Mouse (Mus musculus) ES-Bruce4 (cell line): Measurements from ENCODE around the gene Mtx1. TPM values are rescaled to one million over a fixed set of nuclear protein-coding genes. Genes with fewer than 3 reads are reported as not detected.
"Not testable (repeated sequence)": the region's sequence is repeated elsewhere in the genome, so short reads cannot be mapped to it uniquely, and the experiment has no call there.

Experiments
- H3K27ac ChIP-seq: 2 replicates; pipeline ENCODE4 v1.5.1; 2012; ENCODE audit warnings: low read length, inconsistent platforms; ENCODE audit not compliant: insufficient read depth
- H3K27me3 ChIP-seq: 2 replicates; pipeline ENCODE4 v1.6.1; 2012; ENCODE audit warnings: mild to moderate bottlenecking, low read length, inconsistent platforms; ENCODE audit not compliant: control insufficient read depth, poor library complexity, insufficient read depth, severe bottlenecking
- H3K36me3 ChIP-seq: 2 replicates; pipeline ENCODE4 v1.6.1; 2012; ENCODE audit warnings: inconsistent platforms, mild to moderate bottlenecking, low read length, moderate library complexity; ENCODE audit not compliant: control insufficient read depth, poor library complexity, insufficient read depth, severe bottlenecking
- H3K4me1 ChIP-seq: one replicate; pipeline ENCODE4 v1.8.1; 2011; ENCODE audit warnings: low read length; ENCODE audit not compliant: control insufficient read depth, insufficient read depth
- H3K4me3 ChIP-seq: 2 replicates; pipeline ENCODE4 v1.5.1; 2011; ENCODE audit warnings: low read depth, mild to moderate bottlenecking, low read length
- H3K9ac ChIP-seq: 2 replicates; pipeline ENCODE4 v1.6.1; 2012; ENCODE audit warnings: low read depth, mild to moderate bottlenecking, inconsistent platforms; ENCODE audit not compliant: poor library complexity, severe bottlenecking
- H3K9me3 ChIP-seq: replicated peaks from 2 replicates; pipeline ENCODE4 v1.6.1; 2012; ENCODE audit warnings: mild to moderate bottlenecking, low read length, inconsistent platforms; ENCODE audit not compliant: control insufficient read depth, poor library complexity, insufficient read depth, severe bottlenecking
- CTCF ChIP-seq: IDR thresholded peaks from one replicate; pipeline ENCODE4 v1.8.1; 2011; ENCODE audit warnings: low read depth, low read length
- EP300 ChIP-seq: IDR thresholded peaks from 2 replicates; pipeline ENCODE4 v1.6.1; 2011; ENCODE audit warnings: low read depth, low read length; ENCODE audit not compliant: insufficient read depth
- POLR2A ChIP-seq: IDR thresholded peaks from one replicate; pipeline ENCODE4 v1.8.1; 2011; ENCODE audit warnings: low read length; ENCODE audit not compliant: insufficient read depth
- polyA plus RNA-seq: library from polyadenylated mRNA; stranded (reverse); fragments of >200 nt; gene quantifications from 2 replicates; pipeline ENCODE4 v1.2.4, GENCODE M21; 2011; ENCODE audit warnings: low read depth; ENCODE audit not compliant: missing spikeins, insufficient read depth, insufficient read length

The Mtx1 gene
- polyA plus RNA-seq, 1 experiment: 136 TPM

GRCm38 (mm10) chr3:89161786-89162185, 65.1 kb downstream of the Mtx1 start:
- no peak overlapping the region for H3K4me3 ChIP-seq
- H3K36me3 ChIP-seq: peaks cover 4% of the 10 kb centered on the region
- H3K27me3 ChIP-seq: no peaks in the 10 kb centered on the region
- peaks cover 2% of the 10 kb centered on the region for H3K4me1 ChIP-seq
- H3K27ac ChIP-seq: no peak overlapping the region
- no peak for TF ChIP-seq EP300
- TF ChIP-seq POLR2A: no peak
- no peak for TF ChIP-seq CTCF
- H3K9me3 ChIP-seq: no peaks in the 10 kb centered on the region
- H3K9ac ChIP-seq: no peak overlapping the region

GRCm38 (mm10) chr3:89161207-89161606, 65.7 kb downstream of the Mtx1 start:
- not testable (repeated sequence) for H3K27me3 ChIP-seq, H3K9me3 ChIP-seq, H3K4me1 ChIP-seq, H3K27ac ChIP-seq, H3K36me3 ChIP-seq, H3K9ac ChIP-seq, H3K4me3 ChIP-seq

GRCm38 (mm10) chr3:89159616-89160344, 67.1 kb downstream of the Mtx1 start, which contains the start of gene Hcn3:
TSS of gene Hcn3 (minus strand) at chr3:89160196.
- Histone ChIP-seq H3K36me3 (no peaks in the 10 kb centered on the region), H3K27me3 (no peaks in the 10 kb centered on the region), H3K4me3 (peak within 1 kb of the TSS; percentile 66), H3K27ac (no peak within 1 kb of the TSS), H3K4me1 (peaks cover 2% of the 10 kb centered on the region), H3K9ac (peak within 1 kb of the TSS; percentile 62), H3K9me3 (no peaks in the 10 kb centered on the region)
- peak; percentile 52 for TF ChIP-seq CTCF
- TF ChIP-seq EP300: no peak
- TF ChIP-seq POLR2A: no peak

- H3K27ac ChIP-seq: no peak overlapping the region
- no peaks in the 10 kb centered on the region for H3K36me3 ChIP-seq
- TF ChIP-seq POLR2A: no peak
- no peak for TF ChIP-seq EP300
- no peak for TF ChIP-seq CTCF
- no peaks in the 10 kb centered on the region for H3K9me3 ChIP-seq
- H3K4me1 ChIP-seq: peaks cover 2% of the 10 kb centered on the region
- H3K9ac ChIP-seq: peak overlapping the region; percentile 62
- peak overlapping the region; percentile 66 for H3K4me3 ChIP-seq
- no peaks in the 10 kb centered on the region for H3K27me3 ChIP-seq
Observed at GRCm38 (mm10) chr3:89159211-89159610, 67.7 kb downstream of the Mtx1 start.

Other genes with a start within 250 kb of the Mtx1 start
- gene Rusc1, start 133.8 kb downstream of the Mtx1 start, polyA plus RNA-seq: 10.7 and 13.6 TPM in 2 replicates
- gene Gm43738, start 126.0 kb downstream of the Mtx1 start, polyA plus RNA-seq: not detected in 2 replicates
- 260 and 266 TPM in 2 replicates for gene Fdps, start 125.1 kb downstream of the Mtx1 start, polyA plus RNA-seq
- 0.21 TPM in 1 of 2 replicates, not detected in the other for gene Pklr, start 90.9 kb downstream of the Mtx1 start, polyA plus RNA-seq
- 2.2 and 4.7 TPM in 2 replicates for gene Hcn3, start 66.9 kb downstream of the Mtx1 start, polyA plus RNA-seq
- gene Clk2, start 62.3 kb downstream of the Mtx1 start, polyA plus RNA-seq: 79.4 and 82.9 TPM in 2 replicates
- 74.8 and 75.7 TPM in 2 replicates for gene Scamp3, start 49.6 kb downstream of the Mtx1 start, polyA plus RNA-seq
- 21.7 and 25.7 TPM in 2 replicates for gene Fam189b, start 43.9 kb downstream of the Mtx1 start, polyA plus RNA-seq
- 31.5 and 32.6 TPM in 2 replicates for gene Gba, start 24.2 kb downstream of the Mtx1 start, polyA plus RNA-seq
- gene Thbs3, start 11.9 kb downstream of the Mtx1 start, polyA plus RNA-seq: 8.1 and 10.4 TPM in 2 replicates
- gene Muc1, start 2.0 kb upstream of the Mtx1 start, polyA plus RNA-seq: 1.5 and 1.6 TPM in 2 replicates
- 163 and 164 TPM in 2 replicates for gene Krtcap2, start 18.9 kb upstream of the Mtx1 start, polyA plus RNA-seq
- 5.7 and 7.1 TPM in 2 replicates for gene Trim46, start 19.2 kb upstream of the Mtx1 start, polyA plus RNA-seq
- 36.7 and 59.9 TPM in 2 replicates for gene Dpm3, start 32.3 kb upstream of the Mtx1 start, polyA plus RNA-seq
- gene Slc50a1, start 43.5 kb upstream of the Mtx1 start, polyA plus RNA-seq: 34.5 and 35.7 TPM in 2 replicates
- gene Efna1, start 54.1 kb upstream of the Mtx1 start, polyA plus RNA-seq: 8.3 and 11.0 TPM in 2 replicates
- gene Efna3, start 95.9 kb upstream of the Mtx1 start, polyA plus RNA-seq: 17.2 and 18.9 TPM in 2 replicates
- 14.6 and 16.7 TPM in 2 replicates for gene Efna4, start 110.9 kb upstream of the Mtx1 start, polyA plus RNA-seq
- 25.2 TPM in 2 replicates for gene Adam15, start 122.9 kb upstream of the Mtx1 start, polyA plus RNA-seq
- 0.25 and 0.29 TPM in 2 replicates for gene Dcst2, start 134.9 kb upstream of the Mtx1 start, polyA plus RNA-seq
- not detected in 2 replicates for gene Dcst1, start 138.2 kb upstream of the Mtx1 start, polyA plus RNA-seq
- gene Zbtb7b, start 167.7 kb upstream of the Mtx1 start, polyA plus RNA-seq: 35.1 and 35.7 TPM in 2 replicates
- gene Lenep, start 175.7 kb upstream of the Mtx1 start, polyA plus RNA-seq: not detected in 2 replicates
- gene Flad1, start 184.8 kb upstream of the Mtx1 start, polyA plus RNA-seq: 16.5 and 25.1 TPM in 2 replicates
- 290 and 304 TPM in 2 replicates for gene Cks1b, start 191.3 kb upstream of the Mtx1 start, polyA plus RNA-seq
- 87.4 and 88.9 TPM in 2 replicates for gene Shc1, start 191.4 kb upstream of the Mtx1 start, polyA plus RNA-seq
- 41.7 and 43.3 TPM in 2 replicates for gene Pygo2, start 203.1 kb upstream of the Mtx1 start, polyA plus RNA-seq
- gene Pbxip1, start 209.6 kb upstream of the Mtx1 start, polyA plus RNA-seq: 12.2 and 13.6 TPM in 2 replicates
- 48.3 and 51.9 TPM in 2 replicates for gene Pmvk, start 227.5 kb upstream of the Mtx1 start, polyA plus RNA-seq